In the genomic region with DNA sequence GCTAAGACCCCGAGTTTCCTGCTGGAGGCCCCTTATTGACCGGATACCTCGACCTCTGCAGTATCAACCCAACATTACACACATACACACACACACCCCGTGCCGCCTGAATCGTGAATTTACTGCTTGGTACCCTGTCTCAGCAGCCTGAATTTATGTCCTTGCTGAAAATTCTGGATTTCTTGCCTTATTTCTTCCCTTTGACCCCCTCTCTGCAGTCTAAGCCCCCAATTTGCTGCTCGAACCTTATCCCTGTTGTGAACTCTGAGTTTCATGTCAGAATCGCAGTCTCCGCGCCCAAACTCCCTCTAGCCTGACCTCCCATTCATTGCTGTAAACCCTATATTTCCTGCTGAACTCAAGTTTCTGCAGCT, we compare ENCODE assay signal across 7 mouse cellular contexts. TPM values are rescaled to one million over a fixed set of nuclear protein-coding genes. Genes with fewer than 3 reads are reported as not detected.
DNase-seq lines count a peak whose midpoint lies in the region; ATAC-seq and TF ChIP-seq lines count a peak whose summit lies in the region.

No protein-coding gene starts in this region.

- no peaks in the 10 kb centered on the region for H3K9me3 ChIP-seq in lung, embryonic 15.5 days
- no peaks in the 10 kb centered on the region for H3K9me3 ChIP-seq in limb, embryonic 10.5 days (replicated peaks)

- peak overlapping the region; percentile 65 for H3K4me3 ChIP-seq in lung, embryonic 15.5 days
- H3K4me3 ChIP-seq in limb, embryonic 10.5 days = peak overlapping the region; percentile 89
- peak overlapping the region; percentile 73 for H3K4me3 ChIP-seq in olfactory bulb, adult 2 months (ENCODE audit: insufficient read depth, low read depth, low read length)

- no peak for DNase-seq in lung, postnatal 36 days
- DNase-seq in limb, embryonic 10.5 days (ENCODE audit: low spot score) = no peak
- DNase-seq in MN1 (ENCODE audit: low spot score) = no peak
- DNase-seq in ovary, postnatal 10 days (ENCODE audit: low spot score) = no peak

- no peak for ATAC-seq in lung, embryonic 15.5 days (ENCODE audit: borderline replicate concordance, extremely low read depth, low FRiP score, low TSS enrichment)
- ATAC-seq in erythroblast, adult 5-6 weeks (replicated peaks; ENCODE audit: low FRiP score, poor library complexity, severe bottlenecking) = peak; percentile 10

- no peaks in the 10 kb centered on the region for H3K27me3 ChIP-seq in lung, embryonic 15.5 days
- no peaks in the 10 kb centered on the region for H3K27me3 ChIP-seq in limb, embryonic 10.5 days (ENCODE audit: low read depth, poor library complexity, severe bottlenecking)

- peak overlapping the region; percentile 86 for H3K27ac ChIP-seq in lung, embryonic 15.5 days
- H3K27ac ChIP-seq in limb, embryonic 10.5 days = peak overlapping the region; percentile 98
- H3K27ac ChIP-seq in olfactory bulb, adult 2 months (ENCODE audit: insufficient read depth, low read depth, low read length) = peak overlapping the region; percentile 48; the same call in 1 of the 2 replicates

- peak overlapping the region; percentile 81 for H3K9ac ChIP-seq in lung, embryonic 15.5 days

- H3K36me3 ChIP-seq in lung, embryonic 15.5 days = peaks cover 36% of the 10 kb centered on the region
- H3K36me3 ChIP-seq in limb, embryonic 10.5 days = peaks cover 44% of the 10 kb centered on the region

- TF ChIP-seq CTCF in olfactory bulb, adult 2 months (IDR thresholded peaks at IDR 0.05; ENCODE audit: insufficient read depth, low read depth, low read length) = no peak

- H3K4me1 ChIP-seq in lung, embryonic 15.5 days = peaks cover 28% of the 10 kb centered on the region
- peaks cover 57% of the 10 kb centered on the region for H3K4me1 ChIP-seq in limb, embryonic 10.5 days
- H3K4me1 ChIP-seq in olfactory bulb, adult 2 months (ENCODE audit: control insufficient read depth, insufficient read depth, low read length) = peaks cover 20% of the 10 kb centered on the region

- 1% methylated on average over 10 of the region's 10 CpGs for WGBS in lung, embryonic 15.5 days
- 17% methylated on average over 10 of the region's 10 CpGs for WGBS in limb, embryonic 10.5 days
- 7% methylated on average over 10 of the region's 10 CpGs for WGBS in olfactory bulb, adult 2 months

- no peak for TF ChIP-seq POLR2A in olfactory bulb, adult 2 months (IDR thresholded peaks at IDR 0.05; ENCODE audit: insufficient read depth, low read depth, low read length)

- H3K4me2 ChIP-seq in lung, embryonic 15.5 days = peak overlapping the region; percentile 74

RNA-seq across cellular contexts. Expression of gene Mum1, which starts 0.9 kb away (rescaled TPM):
- polyA plus RNA-seq in lung, embryonic 15.5 days (2015; fragmentation: Nextera tagmentation; extraction: Ambion mirVana) = 64.5 and 66.2 TPM in 2 replicates
- 1.3 and 4.4 TPM in 2 replicates for total RNA-seq in erythroblast, adult 5-6 weeks (2015; ENCODE audit: low replicate concordance)
- 14.7 and 24.0 TPM in 2 replicates for total RNA-seq in erythroblast, adult 5-6 weeks (2017; ENCODE audit: low replicate concordance)
- polyA plus RNA-seq in limb, embryonic 10.5 days (2016; fragmentation: Nextera tagmentation; extraction: Ambion mirVana) = 122 and 128 TPM in 2 replicates
- polyA plus RNA-seq in olfactory bulb, adult 2 months (2012; ENCODE audit: insufficient read depth, insufficient read length, low replicate concordance, missing spikeins) = not detected in 2 replicates

RNA-seq across cellular contexts. Expression of gene Ndufs7, which starts 21.8 kb away (rescaled TPM):
- 321 and 329 TPM in 2 replicates for polyA plus RNA-seq in lung, embryonic 15.5 days (2015; fragmentation: Nextera tagmentation; extraction: Ambion mirVana)
- total RNA-seq in erythroblast, adult 5-6 weeks (2015; ENCODE audit: low replicate concordance) = 25.7 and 25.9 TPM in 2 replicates
- total RNA-seq in erythroblast, adult 5-6 weeks (2017; ENCODE audit: low replicate concordance) = 13.0 and 14.2 TPM in 2 replicates
- 311 and 345 TPM in 2 replicates for polyA plus RNA-seq in limb, embryonic 10.5 days (2016; fragmentation: Nextera tagmentation; extraction: Ambion mirVana)
- polyA plus RNA-seq in olfactory bulb, adult 2 months (2012; ENCODE audit: insufficient read depth, insufficient read length, low replicate concordance, missing spikeins) = not detected in 2 replicates

RNA-seq across cellular contexts. Expression of gene Gamt, which starts 33.7 kb away (rescaled TPM):
- polyA plus RNA-seq in lung, embryonic 15.5 days (2015; fragmentation: Nextera tagmentation; extraction: Ambion mirVana) = 29.3 and 30.2 TPM in 2 replicates
- total RNA-seq in erythroblast, adult 5-6 weeks (2015; ENCODE audit: low replicate concordance) = not detected in 2 replicates
- total RNA-seq in erythroblast, adult 5-6 weeks (2017; ENCODE audit: low replicate concordance) = 0.77 TPM in 1 of 2 replicates, not detected in the other
- polyA plus RNA-seq in limb, embryonic 10.5 days (2016; fragmentation: Nextera tagmentation; extraction: Ambion mirVana) = 14.4 and 18.4 TPM in 2 replicates
- not detected in 2 replicates for polyA plus RNA-seq in olfactory bulb, adult 2 months (2012; ENCODE audit: insufficient read depth, insufficient read length, low replicate concordance, missing spikeins)

RNA-seq across cellular contexts. Expression of gene Dazap1, which starts 34.1 kb away (rescaled TPM):
- polyA plus RNA-seq in lung, embryonic 15.5 days (2015; fragmentation: Nextera tagmentation; extraction: Ambion mirVana) = 58.9 and 67.0 TPM in 2 replicates
- total RNA-seq in erythroblast, adult 5-6 weeks (2015; ENCODE audit: low replicate concordance) = 13.8 and 17.1 TPM in 2 replicates
- 29.8 and 35.3 TPM in 2 replicates for total RNA-seq in erythroblast, adult 5-6 weeks (2017; ENCODE audit: low replicate concordance)
- polyA plus RNA-seq in limb, embryonic 10.5 days (2016; fragmentation: Nextera tagmentation; extraction: Ambion mirVana) = 61.2 and 66.2 TPM in 2 replicates
- not detected in 2 replicates for polyA plus RNA-seq in olfactory bulb, adult 2 months (2012; ENCODE audit: insufficient read depth, insufficient read length, low replicate concordance, missing spikeins)

RNA-seq across cellular contexts. Expression of gene Efna2, which starts 47.9 kb away (rescaled TPM):
- polyA plus RNA-seq in lung, embryonic 15.5 days (2015; fragmentation: Nextera tagmentation; extraction: Ambion mirVana) = 16.0 and 17.3 TPM in 2 replicates
- total RNA-seq in erythroblast, adult 5-6 weeks (2015; ENCODE audit: low replicate concordance) = not detected in 2 replicates
- total RNA-seq in erythroblast, adult 5-6 weeks (2017; ENCODE audit: low replicate concordance) = not detected in 2 replicates
- polyA plus RNA-seq in limb, embryonic 10.5 days (2016; fragmentation: Nextera tagmentation; extraction: Ambion mirVana) = 63.1 and 66.8 TPM in 2 replicates
- not detected in 2 replicates for polyA plus RNA-seq in olfactory bulb, adult 2 months (2012; ENCODE audit: insufficient read depth, insufficient read length, low replicate concordance, missing spikeins)

Comparison
In these comparisons a context has a peak if more than half of its experiments do, and no peak if none do; other contexts are left out.
1. H3K27ac ChIP-seq: peak in every context shown above with its lines; median percentile 98 in limb, embryonic 10.5 days; 86 in lung, embryonic 15.5 days; 48 in olfactory bulb, adult 2 months.
2. RNA of gene Mum1, which starts 0.9 kb away (polyA plus RNA-seq): 122 to 128 TPM in limb, embryonic 10.5 days and 64.5 to 66.2 TPM in lung, embryonic 15.5 days; not detected in olfactory bulb, adult 2 months; every median in the first group is over 10 times any median in the second.
3. RNA of gene Gamt, which starts 33.7 kb away (polyA plus RNA-seq): 29.3 to 30.2 TPM in lung, embryonic 15.5 days and 14.4 to 18.4 TPM in limb, embryonic 10.5 days; not detected in olfactory bulb, adult 2 months; every median in the first group is over 10 times any median in the second.
4. Peak in every context shown above with its lines, with median percentiles within 50 percentile points of each other: H3K4me3 ChIP-seq.